Mouse (Mus musculus) liver, adult 2 months (tissue): ENCODE data around the gene Scn1b.

Experiments used
- CTCF ChIP-seq: fragments of 200-500 bp; IDR thresholded peaks from 2 replicates; pipeline ENCODE4 v1.5.1; 2011; ENCODE audit warnings: low read depth, low read length, control low read depth
- POLR2A ChIP-seq: fragments of 200-500 bp; IDR thresholded peaks from 2 replicates; pipeline ENCODE4 v1.6.1; 2011; ENCODE audit warnings: low read length, control low read depth; ENCODE audit not compliant: insufficient read depth; ENCODE audit errors: extremely low read depth

DNA sequence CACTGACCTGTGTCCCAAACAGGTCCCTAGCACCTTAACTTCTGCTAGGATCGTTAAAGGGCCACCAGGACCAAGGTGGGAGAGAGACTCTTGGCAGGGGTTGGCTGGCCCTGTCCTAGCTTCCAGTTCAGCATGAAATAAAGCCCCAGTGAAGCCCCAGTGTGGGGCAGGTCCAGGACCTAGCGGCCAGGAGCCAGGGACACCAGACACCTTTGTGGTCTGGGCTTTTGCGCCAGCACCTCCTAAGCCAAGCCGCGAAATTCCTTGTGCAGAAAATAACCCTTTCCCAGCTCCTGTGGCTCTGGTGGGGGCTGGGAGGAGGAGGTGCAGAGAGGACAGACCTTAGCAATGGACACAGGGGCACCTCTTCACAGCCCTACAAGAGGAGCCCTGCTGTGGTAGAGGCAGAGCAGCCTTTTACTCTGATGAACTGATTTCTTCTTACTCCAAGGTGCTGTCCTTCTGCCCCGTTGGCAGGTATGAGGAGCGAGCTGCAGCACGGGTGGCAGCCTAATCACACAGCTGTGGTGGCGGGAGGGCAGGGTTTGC is 1.4 kb upstream of the Scn1b start:
- TF ChIP-seq CTCF (no peak), POLR2A (no peak)
